Mouse (Mus musculus): ENCODE results near the gene Fbxo31. TPM values are rescaled to one million over a fixed set of nuclear protein-coding genes. Genes with fewer than 3 reads are reported as not detected.

Gene Fbxo31
- polyA plus RNA-seq, 1 experiment from 2014 or later = 19.7 TPM

DNA sequence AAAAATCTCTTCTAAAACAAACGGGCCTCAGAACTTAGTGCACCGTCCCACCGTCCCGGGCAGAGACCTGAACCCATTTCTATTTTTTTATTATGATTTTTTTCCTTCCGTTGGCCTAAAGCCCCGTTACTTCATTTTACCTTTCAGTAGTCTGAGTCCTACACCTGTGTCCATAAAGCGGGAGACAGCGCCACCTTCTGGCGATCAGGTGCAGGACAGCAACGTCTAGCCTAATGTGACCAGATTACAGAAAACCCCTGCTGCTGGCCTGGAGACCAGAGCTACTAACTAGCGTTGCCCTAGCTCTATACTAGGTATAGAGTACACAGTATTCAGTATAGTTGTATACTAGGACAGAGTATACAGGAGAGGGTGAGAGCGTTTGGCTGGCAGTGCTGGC, 65.2 kb downstream of the Fbxo31 start:
- H3K4me1 ChIP-seq (replicated peaks) = peaks cover 15% of the 10 kb centered on the region
- WGBS = 6% methylated on average over 12 of the region's 12 CpGs
- H3K27me3 ChIP-seq = peaks cover 62% of the 10 kb centered on the region
- H3K4me3 ChIP-seq (replicated peaks) = no peak overlapping the region
- H3K4me2 ChIP-seq = no peak overlapping the region
- H3K9ac ChIP-seq (replicated peaks) = no peak overlapping the region
- no peaks in the 10 kb centered on the region for H3K9me3 ChIP-seq
- H3K27ac ChIP-seq = no peak overlapping the region
- ATAC-seq (ENCODE audit: insufficient number of reproducible peaks, insufficient read depth, low FRiP score, low TSS enrichment, low read depth) = peak; percentile 64; the same call in 1 of the 2 replicates
- no peaks in the 10 kb centered on the region for H3K36me3 ChIP-seq

GRCm38 (mm10) chr8:121511751-121512150, 66.9 kb downstream of the Fbxo31 start:
- Histone ChIP-seq H3K4me1 (replicated peaks) (peaks cover 15% of the 10 kb centered on the region), H3K27me3 (peaks cover 69% of the 10 kb centered on the region), H3K9me3 (no peaks in the 10 kb centered on the region), H3K27ac (peak overlapping the region; percentile 66), H3K9ac (replicated peaks) (0 out of 2 replicates have a peak overlapping the region, but pooled peaks have one; percentile 27), H3K4me3 (replicated peaks) (no peak overlapping the region), H3K36me3 (no peaks in the 10 kb centered on the region), H3K4me2 (no peak overlapping the region)
- ATAC-seq (ENCODE audit: insufficient number of reproducible peaks, insufficient read depth, low FRiP score, low TSS enrichment, low read depth) = no peak
- 54% methylated on average over 9 of the region's 9 CpGs for WGBS

Other genes with a start within 250 kb of the Fbxo31 start
- gene 1700018B08Rik, start 34.5 kb downstream of the Fbxo31 start, polyA plus RNA-seq (2016; fragmentation: Nextera tagmentation; extraction: Ambion mirVana) = not detected in 2 replicates
- gene Map1lc3b, start 11.6 kb upstream of the Fbxo31 start, polyA plus RNA-seq (2016; fragmentation: Nextera tagmentation; extraction: Ambion mirVana) = 186 and 190 TPM in 2 replicates
- gene Zcchc14, start 74.1 kb upstream of the Fbxo31 start, polyA plus RNA-seq (2016; fragmentation: Nextera tagmentation; extraction: Ambion mirVana) = 19.9 and 22.1 TPM in 2 replicates
- gene Jph3, start 150.8 kb upstream of the Fbxo31 start, polyA plus RNA-seq (2016; fragmentation: Nextera tagmentation; extraction: Ambion mirVana) = 0.86 and 1.2 TPM in 2 replicates